Mouse (Mus musculus): Measurements from ENCODE around the gene Romo1. TPM values are rescaled to one million over a fixed set of nuclear protein-coding genes. Genes with fewer than 3 reads are reported as not detected.
"Not testable (repeated sequence)": the region's sequence is repeated elsewhere in the genome, so short reads cannot be mapped to it uniquely, and the experiment has no call there.

Gene Romo1
- polyA plus RNA-seq, 1 experiment from 2014 or later = 500 TPM

DNA sequence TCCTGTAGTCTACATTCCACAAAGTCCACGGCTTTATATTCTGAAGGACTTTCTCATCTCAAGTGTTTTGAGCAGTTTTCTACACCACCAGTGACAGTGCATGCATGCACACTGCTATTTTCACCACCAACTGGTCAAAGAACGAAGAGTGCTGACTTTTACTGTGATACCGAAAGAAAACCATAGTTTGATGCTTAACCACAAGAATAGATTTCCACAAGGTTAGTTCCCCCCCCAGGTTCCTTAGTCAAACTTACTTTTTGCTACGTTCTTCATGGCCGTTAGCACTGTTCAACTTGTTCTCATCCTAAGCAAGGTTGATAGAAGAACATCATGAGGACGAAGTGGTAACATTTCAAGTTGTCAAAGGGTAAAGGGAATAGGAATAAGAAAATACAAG is 33.2 kb downstream of the Romo1 start:
- peaks cover 27% of the 10 kb centered on the region for H3K4me1 ChIP-seq (ENCODE audit: control insufficient read depth, insufficient read depth, low read length)
- no peak overlapping the region for H3K27ac ChIP-seq (ENCODE audit: low read depth, low read length)
- H3K27me3 ChIP-seq (ENCODE audit: control insufficient read depth, insufficient read depth, low read length) = no peaks in the 10 kb centered on the region
- no peak for ATAC-seq (ENCODE audit: low read depth)
- 93% methylated on average over 6 of the region's 6 CpGs for WGBS
- H3K9me3 ChIP-seq (ENCODE audit: control insufficient read depth, low read length) = no peaks in the 10 kb centered on the region
- H3K4me2 ChIP-seq (ENCODE audit: low read depth, low read length) = no peak overlapping the region
- H3K4me3 ChIP-seq (ENCODE audit: low read depth, low read length) = no peak overlapping the region
- peaks cover 42% of the 10 kb centered on the region for H3K36me3 ChIP-seq (ENCODE audit: control insufficient read depth, insufficient read depth, low read length)
- no peak overlapping the region for H3K9ac ChIP-seq (replicated peaks; ENCODE audit: low read depth, low read length)

DNA sequence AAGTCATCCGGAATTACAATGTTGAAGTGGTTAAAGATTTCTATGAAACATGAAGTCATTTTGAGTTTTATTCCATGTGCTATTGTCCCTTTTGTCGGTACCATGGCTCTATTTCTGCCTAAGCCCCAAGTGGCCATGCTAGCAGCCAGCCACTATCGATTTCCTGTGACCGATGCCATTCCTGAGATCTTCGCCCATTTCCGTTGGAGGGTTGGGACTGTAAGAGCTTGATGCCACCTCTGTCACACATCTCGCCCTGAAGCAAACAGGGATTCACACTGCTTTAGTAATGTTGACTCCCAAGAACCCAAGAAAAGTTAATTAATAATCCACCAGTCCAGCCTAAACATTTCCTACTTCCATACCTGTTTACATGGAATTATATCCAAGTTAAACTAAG is 33.8 kb downstream of the Romo1 start:
- Histone ChIP-seq H3K4me3 (ENCODE audit: low read depth, low read length) (peak overlapping the region; percentile 100; the same call in 1 of the 2 replicates), H3K36me3 (ENCODE audit: control insufficient read depth, insufficient read depth, low read length) (peaks cover 39% of the 10 kb centered on the region), H3K9me3 (ENCODE audit: control insufficient read depth, low read length) (no peaks in the 10 kb centered on the region), H3K4me1 (ENCODE audit: control insufficient read depth, insufficient read depth, low read length) (peaks cover 27% of the 10 kb centered on the region), H3K27ac (ENCODE audit: low read depth, low read length) (no peak overlapping the region), H3K27me3 (ENCODE audit: control insufficient read depth, insufficient read depth, low read length) (no peaks in the 10 kb centered on the region), H3K9ac (replicated peaks; ENCODE audit: low read depth, low read length) (no peak overlapping the region), H3K4me2 (ENCODE audit: low read depth, low read length) (peak overlapping the region; percentile 90; the same call in 1 of the 2 replicates)
- no peak for ATAC-seq (ENCODE audit: low read depth)
- 78% methylated on average over 7 of the region's 7 CpGs for WGBS

DNA sequence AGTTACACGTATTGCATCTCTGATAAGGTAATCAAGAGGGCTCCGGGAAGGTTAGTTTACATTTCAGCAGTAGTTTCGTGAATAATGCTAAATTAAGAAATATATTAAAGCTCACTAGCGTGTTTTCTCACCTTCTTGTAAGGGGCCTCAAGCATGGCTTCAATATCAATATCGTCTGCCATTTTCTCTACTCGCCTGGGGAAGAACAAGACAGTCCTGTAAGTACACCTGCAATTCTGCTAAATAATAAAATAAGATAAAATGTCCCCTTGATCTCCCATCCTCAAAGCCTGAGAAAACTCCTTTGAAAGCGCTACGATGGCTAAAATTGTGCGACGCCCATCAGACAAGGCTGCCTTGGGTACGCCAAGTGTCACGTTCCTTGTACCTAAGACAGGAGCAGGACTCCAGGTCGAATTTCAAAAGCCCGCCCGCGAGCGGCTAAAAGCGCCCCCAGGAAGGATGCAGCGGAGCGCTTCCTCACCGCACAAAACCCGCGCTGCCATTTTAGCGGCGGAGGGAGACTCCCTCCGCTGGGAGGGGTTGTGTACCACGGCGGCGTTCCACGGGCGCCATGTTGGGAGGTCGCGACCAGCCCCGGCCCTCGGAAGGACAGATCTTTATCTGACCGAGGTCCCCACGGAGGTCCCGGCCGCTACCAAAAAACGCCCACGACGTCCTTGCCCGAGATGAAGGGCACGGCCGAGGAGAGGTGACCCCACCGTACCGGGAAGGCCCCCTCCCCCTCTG is 35.4 kb downstream of the Romo1 start:
- peaks cover 26% of the 10 kb centered on the region for H3K36me3 ChIP-seq (ENCODE audit: control insufficient read depth, insufficient read depth, low read length)
- no peaks in the 10 kb centered on the region for H3K9me3 ChIP-seq (ENCODE audit: control insufficient read depth, low read length)
- peaks cover 27% of the 10 kb centered on the region for H3K4me1 ChIP-seq (ENCODE audit: control insufficient read depth, insufficient read depth, low read length)
- H3K27ac ChIP-seq (ENCODE audit: low read depth, low read length) = peak overlapping the region; percentile 99
- ATAC-seq (ENCODE audit: low read depth) = peak; percentile 41; the same call in 1 of the 2 replicates
- H3K4me2 ChIP-seq (ENCODE audit: low read depth, low read length) = peak overlapping the region; percentile 90
- WGBS = 1% methylated on average over 47 of the region's 47 CpGs
- H3K4me3 ChIP-seq (ENCODE audit: low read depth, low read length) = peak overlapping the region; percentile 100
- H3K9ac ChIP-seq (replicated peaks; ENCODE audit: low read depth, low read length) = peak overlapping the region; percentile 100
- H3K27me3 ChIP-seq (ENCODE audit: control insufficient read depth, insufficient read depth, low read length) = no peaks in the 10 kb centered on the region

DNA sequence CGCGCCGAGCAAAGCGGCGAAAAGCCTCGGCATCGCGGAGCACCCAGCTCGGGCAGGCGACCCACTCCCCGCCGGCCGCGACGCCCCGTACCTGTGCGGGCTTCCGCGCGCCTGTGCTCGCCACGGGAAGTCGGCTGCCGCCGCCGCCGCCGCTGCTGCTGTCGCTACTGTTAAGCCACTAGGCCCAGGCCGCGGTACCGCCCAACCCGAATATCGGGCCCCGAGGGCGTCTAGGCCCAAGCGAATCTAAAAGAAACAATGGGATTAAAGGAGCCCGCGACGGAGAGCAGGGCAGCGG is 35.9 kb downstream of the Romo1 start:
- H3K9me3 ChIP-seq (ENCODE audit: control insufficient read depth, low read length) = no peaks in the 10 kb centered on the region
- H3K9ac ChIP-seq (replicated peaks; ENCODE audit: low read depth, low read length) = peak overlapping the region; percentile 100
- H3K4me3 ChIP-seq (ENCODE audit: low read depth, low read length) = peak overlapping the region; percentile 100
- peaks cover 27% of the 10 kb centered on the region for H3K4me1 ChIP-seq (ENCODE audit: control insufficient read depth, insufficient read depth, low read length)
- ATAC-seq (ENCODE audit: low read depth) = peak; percentile 29; the same call in 1 of the 2 replicates
- H3K4me2 ChIP-seq (ENCODE audit: low read depth, low read length) = no peak overlapping the region; the same call in 1 of the 2 replicates
- 0% methylated on average over 34 of the region's 41 CpGs for WGBS
- no peaks in the 10 kb centered on the region for H3K27me3 ChIP-seq (ENCODE audit: control insufficient read depth, insufficient read depth, low read length)
- H3K36me3 ChIP-seq (ENCODE audit: control insufficient read depth, insufficient read depth, low read length) = peaks cover 24% of the 10 kb centered on the region
- peak overlapping the region; percentile 99 for H3K27ac ChIP-seq (ENCODE audit: low read depth, low read length)

DNA sequence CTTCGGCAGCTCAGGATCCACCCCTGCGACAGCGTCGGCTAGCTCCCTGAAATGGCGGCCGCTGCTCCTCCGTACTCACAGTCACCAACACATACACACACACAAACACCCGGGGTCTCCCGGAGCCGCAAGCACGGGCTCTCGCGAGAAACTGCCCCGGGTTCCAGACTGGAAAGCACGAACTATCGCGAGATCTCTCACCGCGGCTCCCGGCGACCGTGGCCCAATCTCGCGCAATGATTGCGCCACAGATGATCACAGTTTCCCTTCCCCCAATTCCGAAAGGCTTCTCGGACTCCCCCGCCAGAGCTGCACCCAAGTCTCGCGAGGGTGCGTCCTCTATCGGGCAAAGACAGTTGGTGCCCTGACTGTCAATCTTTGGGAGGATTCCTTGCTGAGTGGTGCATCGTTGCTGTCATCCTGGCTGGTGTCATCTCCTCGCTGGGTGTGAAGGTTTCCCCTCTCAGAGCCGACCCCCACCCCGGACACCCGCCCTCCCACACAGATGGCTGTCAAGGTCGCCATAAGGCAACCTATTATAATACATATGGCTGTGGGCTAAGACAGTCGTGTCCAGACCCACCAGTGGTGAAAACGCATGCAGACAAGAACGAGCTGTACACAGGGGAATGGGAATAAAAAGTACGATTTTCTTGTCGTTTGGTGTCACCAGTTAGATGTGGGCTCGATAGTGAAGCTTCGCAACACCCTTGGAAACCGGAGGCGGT is 36.4 kb downstream of the Romo1 start, which contains the start of gene Rbm39:
Rbm39 (minus strand) TSS at position 145 of the 728 bp plus-strand sequence.
- peak within 1 kb of the TSS; percentile 100 for H3K9ac ChIP-seq (replicated peaks; ENCODE audit: low read depth, low read length)
- peak within 1 kb of the TSS; percentile 99 for H3K27ac ChIP-seq (ENCODE audit: low read depth, low read length)
- ATAC-seq (ENCODE audit: low read depth) = peak; percentile 98
- peak within 1 kb of the TSS; percentile 100 for H3K4me3 ChIP-seq (ENCODE audit: low read depth, low read length)
- H3K36me3 ChIP-seq (ENCODE audit: control insufficient read depth, insufficient read depth, low read length) = peaks cover 24% of the 10 kb centered on the region
- H3K4me2 ChIP-seq (ENCODE audit: low read depth, low read length) = peak within 1 kb of the TSS; percentile 90
- no peaks in the 10 kb centered on the region for H3K27me3 ChIP-seq (ENCODE audit: control insufficient read depth, insufficient read depth, low read length)
- under 1% methylated on average over 47 of the region's 47 CpGs for WGBS
- peaks cover 27% of the 10 kb centered on the region for H3K4me1 ChIP-seq (ENCODE audit: control insufficient read depth, insufficient read depth, low read length)
- H3K9me3 ChIP-seq (ENCODE audit: control insufficient read depth, low read length) = no peaks in the 10 kb centered on the region

DNA sequence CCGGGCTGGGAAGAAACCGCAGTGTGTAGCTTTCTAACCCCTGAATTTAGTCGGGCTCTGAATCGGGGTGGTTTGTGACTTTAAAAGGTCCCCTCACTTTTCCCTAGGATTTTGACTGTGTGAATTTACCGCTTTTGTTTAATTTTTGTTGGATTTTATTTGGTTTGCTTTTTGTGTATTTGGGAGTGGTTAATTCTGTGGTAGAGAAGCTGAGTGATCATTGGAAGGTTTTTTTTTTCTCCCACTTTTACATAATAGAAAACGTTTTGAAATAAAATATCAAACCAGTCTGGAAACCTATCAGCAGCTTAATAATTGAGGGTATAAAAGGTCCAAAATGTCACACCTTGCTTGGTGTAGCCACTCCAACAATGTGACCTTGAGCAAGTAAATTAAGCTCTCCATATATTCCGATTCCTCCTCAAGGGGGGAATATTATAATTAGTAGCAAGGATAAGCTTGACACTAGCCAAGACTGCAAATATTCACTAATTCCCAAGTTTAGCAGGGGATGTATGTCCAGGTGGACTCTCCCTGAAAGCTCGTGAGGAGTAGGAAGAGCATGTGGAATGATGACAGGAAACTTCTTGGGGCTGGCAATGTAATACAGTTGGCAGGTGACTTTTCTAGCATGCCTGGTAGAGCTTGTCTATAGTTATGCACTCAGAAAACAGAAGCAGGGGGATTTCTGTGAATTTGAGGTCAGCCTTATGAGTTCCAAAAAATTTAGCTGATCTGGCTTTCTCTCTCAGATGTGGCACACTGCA is 37.2 kb downstream of the Romo1 start:
- 11% methylated on average over 8 of the region's 8 CpGs for WGBS
- H3K36me3 ChIP-seq (ENCODE audit: control insufficient read depth, insufficient read depth, low read length) = peaks cover 19% of the 10 kb centered on the region

DNA sequence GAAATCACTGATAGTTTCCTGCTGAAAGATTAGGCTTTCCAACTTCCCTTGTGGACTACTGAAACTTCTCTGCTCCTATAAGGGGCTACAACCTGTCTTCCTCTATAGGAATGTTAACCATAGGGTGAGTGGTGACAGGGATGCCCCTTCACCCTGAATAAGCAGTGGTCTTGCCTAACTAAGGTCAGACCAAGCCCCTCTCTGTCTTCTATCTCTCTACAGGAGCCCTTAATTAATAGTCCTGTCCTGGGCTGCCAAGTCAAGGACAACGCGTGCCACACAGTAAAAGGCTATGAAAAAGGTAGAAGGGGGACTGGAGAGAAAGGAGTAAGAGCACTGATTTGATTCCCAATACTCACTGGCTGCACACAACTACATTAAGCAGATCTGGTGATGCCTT is 37.8 kb downstream of the Romo1 start:
- peak overlapping the region; percentile 67; the same call in 1 of the 2 replicates for H3K4me2 ChIP-seq (ENCODE audit: low read depth, low read length)
- no peak overlapping the region for H3K4me3 ChIP-seq (ENCODE audit: low read depth, low read length)
- no peak for ATAC-seq (ENCODE audit: low read depth)
- H3K4me1 ChIP-seq (ENCODE audit: control insufficient read depth, insufficient read depth, low read length) = peaks cover 27% of the 10 kb centered on the region
- no peak overlapping the region for H3K27ac ChIP-seq (ENCODE audit: low read depth, low read length)
- no peaks in the 10 kb centered on the region for H3K27me3 ChIP-seq (ENCODE audit: control insufficient read depth, insufficient read depth, low read length)
- peaks cover 16% of the 10 kb centered on the region for H3K36me3 ChIP-seq (ENCODE audit: control insufficient read depth, insufficient read depth, low read length)
- H3K9ac ChIP-seq (replicated peaks; ENCODE audit: low read depth, low read length) = no peak overlapping the region
- H3K9me3 ChIP-seq (ENCODE audit: control insufficient read depth, low read length) = no peaks in the 10 kb centered on the region
- WGBS = 57% methylated on average over 2 of the region's 2 CpGs

More for the DNA sequence above, 37.2 kb downstream of the Romo1 start:
- Histone ChIP-seq H3K27me3 (ENCODE audit: control insufficient read depth, insufficient read depth, low read length) (no peaks in the 10 kb centered on the region), H3K9me3 (ENCODE audit: control insufficient read depth, low read length) (no peaks in the 10 kb centered on the region), H3K27ac (ENCODE audit: low read depth, low read length) (peak overlapping the region; percentile 99), H3K4me3 (ENCODE audit: low read depth, low read length) (peak overlapping the region; percentile 100), H3K4me2 (ENCODE audit: low read depth, low read length) (peak overlapping the region; percentile 67), H3K4me1 (ENCODE audit: control insufficient read depth, insufficient read depth, low read length) (peaks cover 27% of the 10 kb centered on the region), H3K9ac (replicated peaks; ENCODE audit: low read depth, low read length) (peak overlapping the region; percentile 100)
- no peak for ATAC-seq (ENCODE audit: low read depth)

DNA sequence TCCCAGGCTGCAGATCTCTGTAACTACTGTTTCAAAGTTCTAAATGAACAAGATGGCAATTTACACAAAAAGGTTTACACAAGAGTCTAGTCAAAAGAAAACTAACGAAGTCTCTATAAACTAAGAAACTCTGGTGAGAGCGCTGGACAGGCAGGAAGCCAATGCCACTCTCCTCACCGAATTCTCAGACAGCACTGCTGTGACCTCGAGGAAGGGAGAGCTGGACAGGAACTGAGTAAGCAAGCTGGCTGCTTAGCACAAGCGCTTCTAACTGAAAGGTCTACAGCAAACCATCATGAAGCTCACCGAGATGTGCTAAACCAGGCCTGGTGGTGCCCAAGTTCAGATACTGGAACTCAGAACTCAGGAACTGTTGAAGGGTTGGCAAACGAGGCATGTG is 45.4 kb downstream of the Romo1 start:
- not testable (repeated sequence) for H3K4me1 ChIP-seq (ENCODE audit: control insufficient read depth, insufficient read depth, low read length); H3K27me3 ChIP-seq (ENCODE audit: control insufficient read depth, insufficient read depth, low read length); ATAC-seq (ENCODE audit: low read depth); H3K9ac ChIP-seq (replicated peaks; ENCODE audit: low read depth, low read length); H3K36me3 ChIP-seq (ENCODE audit: control insufficient read depth, insufficient read depth, low read length); H3K4me2 ChIP-seq (ENCODE audit: low read depth, low read length); H3K27ac ChIP-seq (ENCODE audit: low read depth, low read length); H3K4me3 ChIP-seq (ENCODE audit: low read depth, low read length); H3K9me3 ChIP-seq (ENCODE audit: control insufficient read depth, low read length)
- WGBS = 87% methylated on average over 7 of the region's 7 CpGs

All from neural tube, embryonic 14.5 days (tissue).